Mouse (Mus musculus) 3134 (cell line): Measurements from ENCODE around the gene Vps25.
A peak's percentile ranks its signal among the peaks of the same experiment; 100 is the strongest.

ENCODE experiments used
- DNase-seq: peaks from one replicate; pipeline ENCODE4 v3.0.0-alpha.2; 2011; ENCODE audit warnings: low spot score; ENCODE audit not compliant: insufficient read length; ENCODE audit errors: extremely low read depth

Vps25 gene

GRCm38 (mm10) chr11:101238071-101238647 is 15.3 kb upstream of the Vps25 start:
- DNase-seq: no peak

- DNase-seq: no peak
Observed at GRCm38 (mm10) chr11:101245071-101245470, 8.4 kb upstream of the Vps25 start.

GRCm38 (mm10) chr11:101245855-101246701 is 7.4 kb upstream of the Vps25 start, which contains the start of gene Ramp2:
Gene Ramp2, plus strand, starts transcription at chr11:101246028.
- DNase-seq: no peak

GRCm38 (mm10) chr11:101246702-101247012 is 6.8 kb upstream of the Vps25 start:
- DNase-seq: no peak

- no peak for DNase-seq
Observed at GRCm38 (mm10) chr11:101247521-101248030, 5.9 kb upstream of the Vps25 start.

GRCm38 (mm10) chr11:101248258-101248994 is 5.1 kb upstream of the Vps25 start:
- no peak for DNase-seq

- no peak for DNase-seq
Observed at GRCm38 (mm10) chr11:101251031-101251430, 2.5 kb upstream of the Vps25 start.

GRCm38 (mm10) chr11:101252941-101253340 is 566 bp upstream of the Vps25 start:
- peak; percentile 26 for DNase-seq

GRCm38 (mm10) chr11:101255826-101256775 is 2.6 kb downstream of the Vps25 start:
- DNase-seq: no peak

- no peak for DNase-seq
Observed at GRCm38 (mm10) chr11:101259261-101259712, 5.8 kb downstream of the Vps25 start.

- DNase-seq: no peak
Observed at GRCm38 (mm10) chr11:101259948-101260825, 6.7 kb downstream of the Vps25 start, which contains the start of gene Wnk4. Gene Wnk4, plus strand, starts transcription at chr11:101260567.

GRCm38 (mm10) chr11:101260826-101261380 is 7.4 kb downstream of the Vps25 start:
- no peak for DNase-seq

- DNase-seq: no peak
Observed at GRCm38 (mm10) chr11:101262272-101262967, 8.9 kb downstream of the Vps25 start.

GRCm38 (mm10) chr11:101263138-101263988 is 9.9 kb downstream of the Vps25 start:
- DNase-seq: no peak

- DNase-seq: no peak
Observed at GRCm38 (mm10) chr11:101263989-101264280, 10.4 kb downstream of the Vps25 start.

- no peak for DNase-seq
Observed at GRCm38 (mm10) chr11:101264954-101265471, 11.5 kb downstream of the Vps25 start.

GRCm38 (mm10) chr11:101265906-101266305 is 12.4 kb downstream of the Vps25 start:
- no peak for DNase-seq
